Mouse (Mus musculus): ENCODE data around the gene Ppp1r1a.

GRCm38 (mm10) chr15:103484490-103484889, 53.3 kb downstream of the Ppp1r1a start:
- TF ChIP-seq GATA1 (IDR thresholded peaks at IDR 0.05; ENCODE audit: borderline replicate concordance, low read length) (no peak), FLI1 (IDR thresholded peaks at IDR 0.05; ENCODE audit: low read length) (no peak)

Data from megakaryocyte, embryonic 14.5 days (primary cell).